Mouse (Mus musculus): ENCODE measurements around the gene Mab21l2. TPM values are rescaled to one million over a fixed set of nuclear protein-coding genes. Genes with fewer than 3 reads are reported as not detected.

The Mab21l2 gene
- total and polyA plus RNA-seq, 3 experiments, result 0.08 TPM; not detected in 2

DNA sequence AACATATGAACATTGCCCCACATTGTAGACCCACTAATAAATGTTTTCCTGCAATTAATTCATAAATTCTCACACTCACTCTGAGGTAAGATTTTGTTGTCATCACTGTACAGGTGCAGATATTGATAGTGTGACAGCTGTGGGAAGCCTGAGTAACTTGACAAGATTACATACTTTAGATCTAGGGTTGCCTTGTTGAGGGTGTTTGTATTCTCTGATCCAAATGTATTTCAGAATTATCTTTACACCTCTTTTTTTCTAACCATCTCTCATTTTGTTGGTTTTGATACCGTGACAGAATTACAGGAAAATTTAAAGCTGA lies 12.6 kb upstream of the Mab21l2 start:
- Histone ChIP-seq H3K4me3 (replicated peaks in 1 of 3; ENCODE audit: low read depth in 2 of 3, low read length in 2 of 3, poor library complexity in 1 of 3) (no peak overlapping the region), H3K4me1 (ENCODE audit: control insufficient read depth in 1 of 2, insufficient read depth in 2 of 2) (peaks cover 0 to 9% of the 10 kb centered on the region in 2 experiments; a peak in 2 of 4 replicates), H3K36me3 (replicated peaks in 1 of 2; ENCODE audit: control insufficient read depth in 1 of 2, insufficient read depth in 1 of 2, low read length in 1 of 2) (no peaks in the 10 kb centered on the region), H3K27ac (ENCODE audit: insufficient read depth, low read depth) (no peak overlapping the region), H3K4me2 (ENCODE audit: insufficient read depth, low read depth, poor library complexity, severe bottlenecking) (no peak overlapping the region), H3K79me2 (replicated peaks; ENCODE audit: control insufficient read depth, extremely low read depth, insufficient read depth, poor library complexity, severe bottlenecking) (no peaks in the 10 kb centered on the region), H3K9ac (ENCODE audit: insufficient read depth, low read depth) (no peak overlapping the region), H3K27me3 (replicated peaks) (no peaks in the 10 kb centered on the region), H3K9me3 (replicated peaks; ENCODE audit: low read length) (no peaks in the 10 kb centered on the region)
- dilution Hi-C loops (cut with MboI; ENCODE audit: extremely low pct_ligation_motif_present, extremely low pct_unique_long_range_greater_than_20kb, low sequenced_read_pairs) (no loop called here), in situ Hi-C loops (cut with MboI; ENCODE audit: low pct_ligation_motif_present, low pct_unique_long_range_greater_than_20kb, low sequenced_read_pairs) (no loop called here)
- DNase-seq (ENCODE audit: extremely low read depth), result no peak
- TF ChIP-seq ELF1 (IDR thresholded peaks at IDR 0.05; ENCODE audit: low read depth, low read length) (no peak), RCOR1 (conservative IDR thresholded peaks at IDR 0.05; ENCODE audit: low read depth, low read length) (no peak), CHD2 (IDR thresholded peaks at IDR 0.05; ENCODE audit: low read length) (no peak), ZNF384 (IDR thresholded peaks at IDR 0.05; ENCODE audit: low read depth, low read length) (no peak), IRF4 (IDR thresholded peaks at IDR 0.05; ENCODE audit: low read depth, low read length) (no peak), CHD1 (IDR thresholded peaks at IDR 0.05; ENCODE audit: low read depth, low read length) (no peak), TBP (conservative IDR thresholded peaks at IDR 0.05; ENCODE audit: low read depth, low read length) (no peak), ZC3H11A (IDR thresholded peaks at IDR 0.05; ENCODE audit: low read depth, low read length) (no peak), HCFC1 (IDR thresholded peaks at IDR 0.05; ENCODE audit: low read depth, low read length) (no peak), NRF1 (IDR thresholded peaks at IDR 0.05; ENCODE audit: low read depth, low read length) (no peak), USF1 (IDR thresholded peaks at IDR 0.05; ENCODE audit: low read depth, low read length) (no peak), JUND (conservative IDR thresholded peaks at IDR 0.05; ENCODE audit: low read depth, low read length) (no peak)

DNA sequence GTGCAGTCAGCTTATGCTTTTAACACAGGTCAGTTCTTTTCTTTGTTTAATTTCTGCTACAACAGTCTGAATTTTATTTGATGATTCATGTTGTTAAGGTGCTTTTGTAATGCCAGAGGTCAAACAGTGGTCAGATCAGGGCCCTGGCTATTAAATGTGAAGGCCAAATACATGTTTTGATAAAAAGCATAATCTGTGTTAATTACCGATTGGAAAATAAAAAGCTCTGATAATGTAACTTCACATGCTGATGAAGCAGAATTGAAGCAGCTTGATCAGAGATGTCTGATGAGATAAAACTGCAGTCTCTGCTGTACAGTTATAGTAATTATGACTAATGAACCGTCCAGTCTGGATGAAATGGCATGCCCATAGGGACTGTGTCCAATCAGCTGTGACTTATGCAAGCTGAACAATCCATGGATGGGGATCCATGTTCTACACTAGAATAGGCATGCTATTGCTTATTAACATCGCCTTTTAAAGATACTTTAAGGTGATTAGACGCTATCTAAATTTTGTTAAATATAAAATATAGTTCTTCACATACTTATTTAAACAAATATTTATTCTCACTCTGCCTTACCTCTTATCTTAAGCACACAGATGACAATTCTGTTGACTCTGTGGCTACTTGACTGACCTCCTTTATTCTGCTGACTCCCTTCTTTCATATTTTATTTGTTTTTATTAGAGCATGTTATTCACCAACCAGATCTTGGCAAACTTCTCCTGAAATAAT lies 12.0 kb upstream of the Mab21l2 start:
- in situ Hi-C loops (cut with MboI; ENCODE audit: low pct_ligation_motif_present, low pct_unique_long_range_greater_than_20kb, low sequenced_read_pairs), result no loop called here
- dilution Hi-C loops (cut with MboI; ENCODE audit: extremely low pct_ligation_motif_present, extremely low pct_unique_long_range_greater_than_20kb, low sequenced_read_pairs), result no loop called here
- no peak overlapping the region for H3K27ac ChIP-seq (ENCODE audit: insufficient read depth, low read depth)

More for the DNA sequence above, 12.0 kb upstream of the Mab21l2 start:
- Histone ChIP-seq H3K27me3 (replicated peaks) (no peaks in the 10 kb centered on the region), H3K4me2 (ENCODE audit: insufficient read depth, low read depth, poor library complexity, severe bottlenecking) (no peak overlapping the region), H3K9ac (ENCODE audit: insufficient read depth, low read depth) (no peak overlapping the region), H3K9me3 (replicated peaks; ENCODE audit: low read length) (no peaks in the 10 kb centered on the region), H3K36me3 (replicated peaks in 1 of 2; ENCODE audit: control insufficient read depth in 1 of 2, insufficient read depth in 1 of 2, low read length in 1 of 2) (no peaks in the 10 kb centered on the region), H3K4me1 (ENCODE audit: control insufficient read depth in 1 of 2, insufficient read depth in 2 of 2) (peaks cover 0 to 9% of the 10 kb centered on the region in 2 experiments; a peak in 2 of 4 replicates), H3K4me3 (replicated peaks in 1 of 3; ENCODE audit: low read depth in 2 of 3, low read length in 2 of 3, poor library complexity in 1 of 3) (no peak overlapping the region), H3K79me2 (replicated peaks; ENCODE audit: control insufficient read depth, extremely low read depth, insufficient read depth, poor library complexity, severe bottlenecking) (no peaks in the 10 kb centered on the region)
- no peak for DNase-seq (ENCODE audit: extremely low read depth)
- no peak for TF ChIP-seq JUN (IDR thresholded peaks at IDR 0.05; ENCODE audit: insufficient read depth, low read depth, low read length)
- no peak for TF ChIP-seq CHD2 (IDR thresholded peaks at IDR 0.05; ENCODE audit: low read length)
- no peak for TF ChIP-seq MEF2A (IDR thresholded peaks at IDR 0.05; ENCODE audit: borderline replicate concordance, low read depth, low read length)
- no peak for TF ChIP-seq MAZ (IDR thresholded peaks at IDR 0.05; ENCODE audit: low read depth, low read length)
- no peak for TF ChIP-seq USF2 (conservative IDR thresholded peaks at IDR 0.05; ENCODE audit: low read depth, low read length)
- no peak for TF ChIP-seq UBTF (IDR thresholded peaks at IDR 0.05; ENCODE audit: low read depth, low read length)
- no peak for TF ChIP-seq CTCF (conservative IDR thresholded peaks at IDR 0.05 in 1 of 2, IDR thresholded peaks at IDR 0.05 in 1 of 2; ENCODE audit: low read depth in 2 of 2, low read length in 2 of 2)
